In genomic region chr12:103966761-103967160, GRCm38 (mm10) we compare ENCODE assay signal across 21 mouse cellular contexts. TPM values are rescaled to one million over a fixed set of nuclear protein-coding genes. Genes with fewer than 3 reads are reported as not detected.
"Had no signal": no experiment of that assay in that cellular context is flagged by ENCODE, and none has a peak within 500 bp of the region (broad histone marks: within the 10 kb centered on the region; RNA-seq: fewer than 3 reads in every experiment).

No protein-coding gene starts in this region.

- H3K9ac ChIP-seq: liver, embryonic 15.5 days; lung, embryonic 14.5 days; midbrain, embryonic 12.5 days; neural tube, embryonic 12.5 days; stomach, embryonic 15.5 days had no signal

- H3K4me2 ChIP-seq: liver, embryonic 15.5 days; lung, embryonic 14.5 days; midbrain, embryonic 12.5 days; neural tube, embryonic 12.5 days; stomach, embryonic 15.5 days had no signal

- H3K9me3 ChIP-seq: liver, embryonic 15.5 days; stomach, embryonic 15.5 days had no signal

- H3K4me3 ChIP-seq: liver, embryonic 15.5 days; midbrain, embryonic 10.5 days; midbrain, embryonic 12.5 days; neural tube, embryonic 12.5 days; stomach, embryonic 15.5 days had no signal

- H3K4me1 ChIP-seq: liver, embryonic 15.5 days; midbrain, embryonic 10.5 days; midbrain, embryonic 12.5 days; neural tube, embryonic 12.5 days; stomach, embryonic 15.5 days had no signal

- DNase-seq: lung, adult 18-20 months; lung, embryonic 14.5 days; lung, postnatal 10 days; lung, postnatal 4 days; midbrain, embryonic 14.5 days; right cerebral cortex, postnatal 14 days; thymus, adult 2 months; thymus, postnatal 25 days; thymus, postnatal 4 days had no signal

- H3K27me3 ChIP-seq: liver, embryonic 15.5 days; midbrain, embryonic 12.5 days; neural tube, embryonic 12.5 days; stomach, embryonic 15.5 days had no signal

- H3K36me3 ChIP-seq: liver, embryonic 15.5 days; midbrain, embryonic 10.5 days; midbrain, embryonic 12.5 days; neural tube, embryonic 12.5 days; stomach, embryonic 15.5 days had no signal

- H3K27ac ChIP-seq: liver, embryonic 15.5 days; midbrain, embryonic 10.5 days; midbrain, embryonic 12.5 days; neural tube, embryonic 12.5 days; stomach, embryonic 15.5 days; stomach, postnatal 0 days had no signal

RNA-seq across cellular contexts. Expression of gene Serpina1e, which starts 8.0 kb away (rescaled TPM):
- polyA plus RNA-seq: midbrain, embryonic 10.5 days; midbrain, embryonic 12.5 days; midbrain, embryonic 14.5 days; midbrain, postnatal 0 days; neural tube, embryonic 12.5 days; neural tube, embryonic 14.5 days had no signal

RNA-seq across cellular contexts. Expression of gene Serpina11, which starts 23.0 kb away (rescaled TPM):
- polyA plus RNA-seq: lung, embryonic 14.5 days; lung, embryonic 16.5 days; midbrain, embryonic 10.5 days; midbrain, embryonic 12.5 days; midbrain, embryonic 14.5 days; midbrain, postnatal 0 days; neural tube, embryonic 12.5 days; neural tube, embryonic 14.5 days; testis, adult 2 months; urinary bladder, adult 2 months had no signal

RNA-seq across cellular contexts. Expression of gene Serpina9, which starts 46.8 kb away (rescaled TPM):
- polyA plus RNA-seq: liver, embryonic 15.5 days; lung, embryonic 14.5 days; midbrain, embryonic 10.5 days; midbrain, embryonic 14.5 days; neural tube, embryonic 12.5 days; neural tube, embryonic 14.5 days; spleen, adult 2 months; stomach, embryonic 15.5 days; urinary bladder, adult 2 months had no signal
